Mouse (Mus musculus): Measurements from ENCODE around the gene Fam43a.

Fam43a gene

DNA sequence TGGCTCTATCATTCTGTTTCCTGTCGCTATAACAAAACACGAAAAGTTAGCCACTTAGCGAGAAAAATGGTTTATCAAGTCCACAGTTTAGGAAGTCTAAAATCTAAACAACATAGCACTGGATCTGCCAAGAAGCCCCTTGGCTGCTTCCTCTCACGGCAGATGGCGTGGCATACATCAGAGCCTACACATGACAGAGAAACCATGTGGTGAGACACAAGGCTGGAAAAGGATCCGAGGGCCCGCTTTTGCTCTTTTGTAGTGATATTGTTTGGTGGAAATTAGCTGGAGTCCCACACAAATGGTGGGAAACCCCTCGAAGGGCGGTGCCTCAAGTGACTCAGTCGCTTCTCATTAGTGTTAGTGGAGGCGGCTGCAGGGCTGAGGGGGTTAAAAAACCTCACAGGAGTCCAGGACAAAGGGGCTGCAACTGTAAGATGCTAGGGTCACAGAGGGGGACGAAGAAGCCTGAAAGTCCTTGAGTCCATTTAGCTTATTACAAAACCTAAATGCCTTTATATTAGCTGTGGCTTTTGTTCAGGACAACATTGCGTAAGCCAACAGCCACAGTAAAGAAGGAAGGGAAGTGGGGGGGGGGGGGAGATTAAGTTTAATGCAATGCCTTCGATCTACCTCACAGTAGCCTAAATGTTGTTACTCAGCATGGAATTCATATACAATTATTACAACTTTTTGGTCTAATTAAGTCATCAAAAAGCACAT lies 3.5 kb upstream of the Fam43a start:
- in situ Hi-C loops (cut with MboI, MseI), result no loop called here

DNA sequence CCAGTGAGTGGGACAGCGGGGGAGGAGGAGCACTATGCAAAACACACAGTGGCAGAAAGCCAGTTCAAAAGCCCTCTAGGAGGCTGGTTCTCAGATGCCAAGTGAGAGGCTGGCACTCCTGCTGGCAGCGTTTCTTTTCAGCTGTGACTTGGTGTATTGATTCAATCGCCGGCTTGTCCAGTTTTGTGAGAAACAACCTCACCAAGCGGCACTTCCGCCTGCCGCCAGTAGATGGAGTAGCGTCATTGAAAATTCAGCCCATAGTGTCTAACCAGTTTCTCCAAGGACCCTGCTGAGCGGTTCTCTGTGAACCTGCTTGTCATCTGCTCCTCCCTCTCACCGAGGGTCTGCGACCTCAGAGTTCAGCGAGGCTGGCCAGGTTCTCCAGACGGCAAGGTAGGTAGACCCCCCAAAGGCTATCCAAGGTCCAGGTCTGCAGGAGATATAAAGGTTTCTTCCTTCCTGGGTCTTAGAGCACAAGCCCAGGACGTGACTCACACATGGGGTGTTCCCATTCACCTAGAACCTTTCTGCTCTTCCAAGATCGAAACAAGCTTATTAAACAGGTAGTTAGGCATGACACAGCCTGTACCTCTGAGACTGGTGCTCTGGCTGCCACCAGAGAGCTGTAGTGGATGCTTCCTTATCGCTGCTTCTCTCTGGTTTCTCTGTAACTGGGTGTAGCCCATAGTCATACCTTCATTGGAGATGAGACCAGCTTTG lies 2.4 kb upstream of the Fam43a start:
- in situ Hi-C loops (cut with MboI, MseI), result no loop called here

- in situ Hi-C loops (cut with MboI, MseI), result no loop called here
Measured at GRCm38 (mm10) chr16:30600431-30601045, 1.0 kb downstream of the Fam43a start.

DNA sequence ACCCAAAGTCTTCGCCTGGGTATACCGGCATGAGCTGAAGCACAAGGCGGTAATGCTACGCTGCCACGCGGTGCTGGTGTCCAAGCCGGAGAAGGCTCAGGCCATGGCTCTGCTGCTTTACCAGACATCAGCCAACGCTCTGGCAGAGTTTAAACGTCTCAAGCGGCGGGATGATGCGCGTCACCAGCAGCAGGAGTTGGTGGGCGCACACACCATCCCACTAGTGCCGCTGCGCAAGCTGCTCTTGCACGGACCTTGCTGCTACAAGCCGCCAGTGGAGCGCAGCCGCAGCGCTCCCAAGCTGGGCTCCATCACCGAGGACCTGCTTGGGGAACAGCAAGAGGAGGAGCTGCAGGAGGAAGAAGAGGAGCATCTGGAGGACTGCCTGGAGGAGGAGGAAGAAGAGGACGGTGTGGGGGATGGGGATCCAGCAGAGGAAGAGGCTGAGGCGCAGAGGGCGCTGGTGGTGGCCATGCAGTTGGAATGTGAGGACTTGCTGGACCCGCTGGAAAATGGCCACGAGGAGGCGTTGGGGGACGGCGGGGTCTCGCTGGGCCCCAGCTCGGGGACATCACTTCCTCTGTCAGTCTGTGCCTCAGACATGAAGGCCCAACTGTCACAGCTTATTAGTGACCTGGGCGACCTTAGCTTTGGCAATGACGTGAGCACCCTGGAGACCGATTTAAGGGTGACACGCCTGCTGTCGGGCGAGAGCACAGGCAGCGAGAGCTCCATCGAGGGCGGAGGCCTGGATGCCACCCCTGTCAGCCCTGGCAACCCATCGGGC lies 1.7 kb downstream of the Fam43a start:
- in situ Hi-C loops (cut with MboI, MseI), result no loop called here

GRCm38 (mm10) chr16:30601946-30602345 lies 2.4 kb downstream of the Fam43a start:
- in situ Hi-C loops (cut with MboI, MseI), result no loop called here

DNA sequence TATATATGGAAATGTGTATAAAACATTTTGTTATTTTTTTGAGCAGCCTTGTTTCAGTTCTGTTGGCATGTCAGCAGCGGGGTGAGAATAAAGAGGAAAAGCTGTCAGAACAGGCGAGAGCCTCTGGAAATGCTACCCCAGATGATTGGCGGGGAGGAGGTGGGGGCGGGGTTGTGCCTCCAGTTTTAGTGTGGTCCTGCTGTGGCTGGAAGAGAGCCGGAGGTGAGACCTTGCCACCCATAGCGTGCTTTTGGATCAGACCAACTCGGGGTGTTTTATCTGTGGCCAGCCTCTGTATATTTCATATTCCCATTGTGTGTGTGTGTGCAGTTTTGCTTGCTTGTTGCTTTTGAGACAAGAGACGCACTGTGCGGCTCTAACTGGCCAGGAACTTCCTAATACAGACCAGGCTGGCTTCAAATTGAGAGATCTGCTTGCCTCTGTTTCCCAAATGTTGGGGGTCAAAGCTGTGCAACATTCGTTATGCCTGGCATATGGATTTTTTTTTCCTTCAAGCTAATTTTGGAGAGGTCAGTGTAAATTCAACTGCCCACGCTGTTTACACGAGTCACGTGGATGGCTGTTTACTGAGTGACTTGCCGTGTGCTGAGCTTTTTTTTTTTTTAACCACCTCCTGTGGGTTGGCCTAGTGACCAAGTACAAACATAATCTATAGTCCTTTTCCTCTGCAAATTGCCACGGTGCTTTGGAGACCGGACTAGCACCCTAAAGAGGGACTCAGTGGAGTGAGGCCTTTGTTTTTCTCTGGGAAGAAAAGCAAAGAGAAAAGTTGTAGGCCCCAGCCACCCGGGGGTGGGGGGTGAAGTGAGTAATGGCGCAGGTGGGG lies 3.4 kb downstream of the Fam43a start:
- in situ Hi-C loops (cut with MboI, MseI), result no loop called here

DNA sequence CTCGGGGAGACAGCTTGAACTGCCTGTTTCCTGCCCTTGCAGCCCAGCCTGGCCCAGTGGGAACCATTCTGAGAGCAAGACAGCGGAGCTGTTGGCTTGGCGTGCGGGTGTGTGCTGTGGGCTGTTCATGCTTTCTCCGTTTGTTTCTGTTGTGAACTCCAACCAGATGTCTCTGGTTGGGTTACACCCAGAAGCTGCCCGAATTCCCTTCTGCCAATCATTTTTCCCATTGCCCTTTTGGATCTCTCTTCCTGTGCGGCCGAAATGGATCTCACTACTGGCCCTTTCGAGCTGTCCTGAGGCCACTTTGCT lies 4.0 kb downstream of the Fam43a start:
- in situ Hi-C loops (cut with MboI, MseI), result no loop called here

GRCm38 (mm10) chr16:30604061-30604806 lies 4.7 kb downstream of the Fam43a start:
- in situ Hi-C loops (cut with MboI, MseI), result no loop called here

DNA sequence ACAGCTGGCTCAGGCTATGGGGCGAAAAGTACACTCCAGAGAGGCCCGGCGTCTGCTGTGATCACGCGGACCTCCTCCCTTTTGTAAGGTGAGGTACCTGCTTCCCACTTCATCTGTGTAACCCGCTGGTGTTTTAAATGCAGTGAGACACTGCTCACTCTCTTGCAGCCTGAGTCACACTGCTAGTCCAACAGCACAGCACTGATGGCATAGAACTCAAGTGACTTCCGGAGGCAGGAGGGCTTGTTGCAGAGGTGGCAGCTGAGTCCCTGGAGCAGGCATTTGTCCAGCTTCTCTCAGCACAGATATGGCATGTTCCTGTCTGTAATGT lies 5.2 kb downstream of the Fam43a start:
- in situ Hi-C loops (cut with MboI, MseI), result loop anchor here (5.0 kb wide), 1 partner anchor 368 kb away; no protein-coding TSS in a partner anchor

- in situ Hi-C loops (cut with MboI, MseI), result loop anchor here (5.0 kb wide), 1 partner anchor 367 kb away; no protein-coding TSS in a partner anchor
Measured at GRCm38 (mm10) chr16:30605528-30605927, 6.0 kb downstream of the Fam43a start.

DNA sequence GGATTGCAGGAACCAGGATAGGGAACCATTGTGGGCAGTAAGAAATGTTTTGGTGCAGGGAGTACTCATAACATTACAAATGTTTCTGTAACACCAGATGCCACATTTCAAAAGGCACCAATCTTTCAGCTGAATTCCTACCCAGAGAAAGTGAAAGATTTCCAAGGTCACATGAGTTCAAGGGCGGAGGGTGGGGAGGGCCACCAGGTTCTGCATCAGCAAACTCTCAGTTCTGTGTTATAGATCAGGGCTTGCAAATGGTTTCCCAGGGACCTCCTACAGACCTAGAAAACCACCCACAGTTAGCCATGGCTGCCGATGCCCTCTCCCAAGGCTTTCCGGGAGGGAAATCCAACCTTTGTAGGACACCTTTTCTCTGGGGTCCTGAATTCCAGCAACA lies 8.3 kb downstream of the Fam43a start:
- in situ Hi-C loops (cut with MboI, MseI), result loop anchor here (5.0 kb wide), 1 partner anchor 364 kb away; no protein-coding TSS in a partner anchor

DNA sequence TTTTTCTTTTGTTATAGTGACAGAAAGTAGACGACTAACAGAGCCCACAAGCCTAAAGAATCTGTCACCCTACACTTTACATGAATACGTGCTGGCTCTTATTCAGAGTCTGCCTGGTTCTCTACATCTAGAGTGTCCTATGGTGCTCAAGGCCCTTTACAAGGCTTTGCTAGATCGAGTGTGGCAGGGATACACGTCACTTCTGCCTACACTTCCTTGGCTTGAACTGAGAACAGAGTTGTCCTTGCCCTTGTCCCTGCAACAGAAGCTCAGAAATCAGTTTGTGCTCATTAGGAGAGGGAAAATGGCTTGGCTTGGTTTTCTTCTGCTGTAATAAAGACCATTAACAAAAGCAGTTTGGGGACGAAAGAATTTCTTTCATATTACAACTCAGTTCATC lies 11.8 kb downstream of the Fam43a start:
- in situ Hi-C loops (cut with MboI, MseI), result no loop called here

DNA sequence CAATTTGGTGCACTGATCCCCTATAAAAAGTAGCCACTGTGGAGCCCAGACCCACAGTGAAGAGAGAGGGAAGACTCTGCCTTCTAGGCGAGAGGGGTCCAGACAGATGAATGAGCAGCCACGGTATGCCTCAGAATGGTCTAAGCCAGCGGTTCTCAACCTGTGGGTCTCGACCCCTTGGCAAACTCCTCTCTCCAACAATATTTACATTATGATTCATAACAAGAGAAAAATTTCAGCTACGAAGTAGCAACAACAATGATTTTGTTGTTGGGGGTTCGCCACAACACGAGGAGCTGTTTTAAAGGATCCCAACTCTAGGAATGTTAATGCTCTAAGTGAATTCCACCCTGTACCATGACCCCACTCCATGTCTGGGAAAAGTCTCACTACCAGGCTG lies 13.6 kb downstream of the Fam43a start:
- in situ Hi-C loops (cut with MboI, MseI), result no loop called here

DNA sequence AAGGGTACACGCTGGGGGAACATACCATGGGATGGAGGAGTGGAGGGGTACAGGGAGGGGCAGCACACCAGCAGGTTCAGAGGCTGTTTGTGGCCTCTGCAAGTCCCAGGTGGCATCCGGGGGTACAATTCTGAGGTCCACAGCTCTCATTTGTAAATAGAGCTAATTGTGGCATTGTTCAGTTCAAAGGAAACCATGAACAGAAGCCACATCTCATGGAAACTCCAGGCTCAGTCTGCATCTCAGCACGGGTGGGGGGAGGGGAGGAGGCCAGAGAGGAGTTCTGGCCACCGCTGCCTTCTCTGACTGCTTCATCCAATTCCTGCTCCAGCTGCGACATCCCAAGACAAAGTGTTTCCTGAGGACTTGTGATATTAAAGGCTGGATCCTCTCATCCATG lies 14.6 kb downstream of the Fam43a start:
- in situ Hi-C loops (cut with MboI, MseI), result no loop called here

DNA sequence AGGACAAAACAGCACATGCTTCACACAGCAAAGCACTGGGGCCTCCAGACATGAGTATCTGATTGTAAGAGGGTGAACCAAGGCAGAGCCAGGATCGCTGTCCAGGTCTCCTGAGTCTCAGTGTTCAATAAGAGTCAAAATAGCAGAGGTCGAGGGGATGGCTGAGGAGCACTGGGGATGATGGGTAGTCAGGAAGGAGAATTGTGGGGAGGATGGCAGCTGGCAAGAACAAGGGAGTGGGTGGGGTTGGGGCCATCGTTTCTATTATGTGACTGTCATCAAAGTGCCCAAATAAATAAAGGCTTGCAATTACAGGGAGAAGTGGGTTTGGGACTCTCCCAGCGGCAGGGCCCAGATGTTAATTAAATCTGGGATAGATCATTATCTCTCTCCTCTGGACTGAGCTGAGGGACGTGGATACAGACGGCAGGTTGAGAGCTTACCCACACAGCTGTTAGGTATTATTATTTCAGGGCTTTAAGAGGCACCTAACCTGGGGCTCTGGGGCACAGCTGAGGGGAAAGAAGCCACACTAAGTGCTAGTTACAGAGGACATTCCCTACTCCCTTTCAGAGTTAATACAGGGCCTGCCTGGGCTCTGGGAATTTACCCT lies 15.3 kb downstream of the Fam43a start:
- in situ Hi-C loops (cut with MboI, MseI), result no loop called here

DNA sequence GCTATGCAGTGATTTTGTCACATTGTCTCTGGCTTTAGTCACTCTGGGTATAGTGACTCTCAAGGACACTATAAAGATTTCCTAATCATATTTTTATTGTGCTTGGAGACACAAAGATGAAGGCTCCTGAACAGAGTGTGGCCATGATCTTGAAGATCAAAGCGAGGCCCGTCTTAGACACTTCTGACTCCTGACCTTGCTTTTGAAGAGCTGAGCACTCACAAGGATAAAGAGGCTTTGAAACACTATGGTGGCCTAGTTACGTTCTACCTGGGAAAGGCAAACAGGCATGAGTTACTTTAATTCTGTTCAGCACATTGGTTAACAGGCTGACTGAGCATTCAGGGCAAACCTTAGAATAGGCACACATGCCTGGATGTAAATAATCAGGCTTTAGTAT lies 16.8 kb downstream of the Fam43a start:
- in situ Hi-C loops (cut with MboI, MseI), result no loop called here

GRCm38 (mm10) chr16:30623645-30624044 lies 24.1 kb downstream of the Fam43a start:
- in situ Hi-C loops (cut with MboI, MseI), result no loop called here

DNA sequence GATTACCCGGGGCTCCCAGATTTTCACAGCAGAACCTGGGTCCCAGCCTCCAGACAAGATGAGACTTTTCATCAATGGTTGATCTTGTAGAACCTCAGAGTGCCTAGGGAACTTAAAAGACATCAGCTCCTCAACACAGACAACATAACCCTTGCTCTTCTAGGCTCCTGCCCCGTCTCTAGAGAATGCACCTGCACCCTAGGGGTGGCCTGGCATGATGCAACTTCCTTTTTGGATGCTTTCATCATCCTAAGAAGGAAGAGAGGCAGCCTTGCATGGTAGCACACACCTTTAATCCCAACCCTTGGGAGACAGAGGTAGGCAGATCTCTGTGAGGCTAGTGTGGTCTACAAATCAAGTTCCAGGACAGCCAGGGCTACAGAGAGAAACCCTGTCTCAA lies 25.1 kb downstream of the Fam43a start:
- in situ Hi-C loops (cut with MboI, MseI), result no loop called here

- in situ Hi-C loops (cut with MboI, MseI), result no loop called here
Measured at GRCm38 (mm10) chr16:30627586-30628337, 28.2 kb downstream of the Fam43a start.
